Mouse (Mus musculus): ENCODE results near the gene Cdh23.

Cdh23 gene

GRCm38 (mm10) chr10:60705134-60705533 is 8.8 kb upstream of the Cdh23 start:
- DNase-seq = no peak

- no peak for DNase-seq
These were observed 1.5 kb upstream of the Cdh23 start for GRCm38 (mm10) chr10:60697775-60698174.

GRCm38 (mm10) chr10:60696975-60697374 is 685 bp upstream of the Cdh23 start:
- peak; percentile 43 for DNase-seq

- no peak for DNase-seq
These were observed 4.5 kb downstream of the Cdh23 start for GRCm38 (mm10) chr10:60691671-60692390.

GRCm38 (mm10) chr10:60690960-60691359 is 5.3 kb downstream of the Cdh23 start:
- no peak for DNase-seq

- DNase-seq = no peak
These were observed 6.9 kb downstream of the Cdh23 start for GRCm38 (mm10) chr10:60689396-60689795.

GRCm38 (mm10) chr10:60687011-60687776 is 9.1 kb downstream of the Cdh23 start:
- DNase-seq = peak; percentile 59

- DNase-seq = no peak
These were observed 9.7 kb downstream of the Cdh23 start for GRCm38 (mm10) chr10:60686641-60686975.

- DNase-seq = no peak
These were observed 10.3 kb downstream of the Cdh23 start for GRCm38 (mm10) chr10:60685764-60686640.

- DNase-seq = no peak
These were observed 17.4 kb downstream of the Cdh23 start for GRCm38 (mm10) chr10:60678926-60679325.

GRCm38 (mm10) chr10:60677319-60677718 is 19.0 kb downstream of the Cdh23 start:
- DNase-seq = no peak

- DNase-seq = no peak
These were observed 26.1 kb downstream of the Cdh23 start for GRCm38 (mm10) chr10:60670166-60670565.

- DNase-seq = no peak
These were observed 27.7 kb downstream of the Cdh23 start for GRCm38 (mm10) chr10:60668591-60668990.

- no peak for DNase-seq
These were observed 35.3 kb downstream of the Cdh23 start for GRCm38 (mm10) chr10:60660986-60661385.

- no peak for DNase-seq
These were observed 36.8 kb downstream of the Cdh23 start for GRCm38 (mm10) chr10:60659450-60660020.

- no peak for DNase-seq
These were observed 38.1 kb downstream of the Cdh23 start for GRCm38 (mm10) chr10:60658176-60658575.

- no peak for DNase-seq
These were observed 42.6 kb downstream of the Cdh23 start for GRCm38 (mm10) chr10:60653675-60654074.

- no peak for DNase-seq
These were observed 43.2 kb downstream of the Cdh23 start for GRCm38 (mm10) chr10:60653106-60653505.

- DNase-seq = no peak
These were observed 52.1 kb downstream of the Cdh23 start for GRCm38 (mm10) chr10:60644079-60644641.

GRCm38 (mm10) chr10:60639291-60639690 is 57.0 kb downstream of the Cdh23 start:
- no peak for DNase-seq

GRCm38 (mm10) chr10:60635568-60636295 is 60.6 kb downstream of the Cdh23 start:
- no peak for DNase-seq

GRCm38 (mm10) chr10:60634391-60634790 is 61.9 kb downstream of the Cdh23 start:
- DNase-seq = peak; percentile 18

All from right cerebral cortex, postnatal 25 days (tissue).